Comparison of ENCODE assay signal across 8 mouse cellular contexts in genomic region chr17:46772404-46773277, GRCm38 (mm10). TPM values are rescaled to one million over a fixed set of nuclear protein-coding genes. Genes with fewer than 3 reads are reported as not detected.
A peak's percentile ranks its signal among the peaks of the same experiment; 100 is the strongest.
DNase-seq lines count a peak whose midpoint lies in the region; ATAC-seq and TF ChIP-seq lines count a peak whose summit lies in the region.

Gene 2310039H08Rik, plus strand, starts transcription at chr17:46772635.

- under 1% methylated on average over 50 of the region's 50 CpGs for WGBS in heart, embryonic 11.5 days (ENCODE audit: insufficient replicate concordance)
- WGBS in kidney, embryonic 16.5 days = under 1% methylated on average over 50 of the region's 50 CpGs
- WGBS in liver, adult 2 months = under 1% methylated on average over 50 of the region's 50 CpGs

- H3K79me2 ChIP-seq in liver, adult 2 months (ENCODE audit: control insufficient read depth, insufficient read depth, low read length) = peaks cover 3% of the 10 kb centered on the region; the same call in 1 of the 2 replicates
- H3K79me2 ChIP-seq in myocyte (ENCODE audit: control insufficient read depth, insufficient read depth) = no peaks in the 10 kb centered on the region

- H3K4me3 ChIP-seq in bone marrow macrophage, adult 2 months (ENCODE audit: insufficient read depth, low read length) = peak within 1 kb of the TSS; percentile 82
- H3K4me3 ChIP-seq in heart, embryonic 11.5 days (ENCODE audit: low read depth, low read length) = peak within 1 kb of the TSS; percentile 84
- H3K4me3 ChIP-seq in kidney, embryonic 16.5 days (ENCODE audit: low read length) = peak within 1 kb of the TSS; percentile 96
- H3K4me3 ChIP-seq in liver, adult 2 months (ENCODE audit: insufficient read depth, low read depth, low read length) = peak within 1 kb of the TSS; percentile 88
- peak within 1 kb of the TSS; percentile 91 for H3K4me3 ChIP-seq in myocyte

- no peaks in the 10 kb centered on the region for H3K9me3 ChIP-seq in heart, embryonic 11.5 days (replicated peaks; ENCODE audit: control insufficient read depth, low read length)
- no peaks in the 10 kb centered on the region for H3K9me3 ChIP-seq in kidney, embryonic 16.5 days (ENCODE audit: low read length)

- H3K4me2 ChIP-seq in heart, embryonic 11.5 days = peak within 1 kb of the TSS; percentile 89
- peak within 1 kb of the TSS; percentile 82 for H3K4me2 ChIP-seq in kidney, embryonic 16.5 days (replicated peaks; ENCODE audit: low read depth, low read length)
- peak within 1 kb of the TSS; percentile 94 for H3K4me2 ChIP-seq in myocyte (ENCODE audit: low read depth)

- ATAC-seq in erythroblast, adult 5-6 weeks (replicated peaks; ENCODE audit: low FRiP score, poor library complexity, severe bottlenecking) = peak; percentile 78
- peak; percentile 81 for ATAC-seq in heart, embryonic 11.5 days (replicated peaks; ENCODE audit: insufficient number of reproducible peaks, low FRiP score, low TSS enrichment)
- peak; percentile 89 for ATAC-seq in kidney, embryonic 16.5 days (ENCODE audit: low FRiP score, low TSS enrichment)

- H3ac ChIP-seq in myocyte (ENCODE audit: control insufficient read depth, insufficient read length) = peak within 1 kb of the TSS; percentile 29

- no peaks in the 10 kb centered on the region for H3K27me3 ChIP-seq in heart, embryonic 11.5 days (ENCODE audit: control insufficient read depth, insufficient read depth, low read length)
- no peaks in the 10 kb centered on the region for H3K27me3 ChIP-seq in kidney, embryonic 16.5 days (ENCODE audit: insufficient read depth, low read length)
- H3K27me3 ChIP-seq in liver, adult 2 months (ENCODE audit: control insufficient read depth, insufficient read depth, low read length) = no peaks in the 10 kb centered on the region
- H3K27me3 ChIP-seq in myocyte (ENCODE audit: control insufficient read depth, insufficient read depth, insufficient read length) = no peaks in the 10 kb centered on the region
- H3K27me3 ChIP-seq in splenic B cell, adult 2 months (ENCODE audit: control insufficient read depth, insufficient read depth, low read length, poor library complexity, severe bottlenecking) = no peaks in the 10 kb centered on the region

- H3K9ac ChIP-seq in heart, embryonic 11.5 days (ENCODE audit: low read depth, low read length) = peak within 1 kb of the TSS; percentile 89
- peak within 1 kb of the TSS; percentile 89 for H3K9ac ChIP-seq in kidney, embryonic 16.5 days (replicated peaks; ENCODE audit: low read length)
- H3K9ac ChIP-seq in liver, adult 2 months (ENCODE audit: low read depth, low read length) = peak within 1 kb of the TSS; percentile 91

- DNase-seq in A20 (ENCODE audit: low read depth, low spot score) = peak; percentile 95
- peak; percentile 85 for DNase-seq in liver, adult 2 months (ENCODE audit: extremely low read depth, low read depth, low spot score)
- DNase-seq in splenic B cell, adult 2 months (ENCODE audit: low read depth, low spot score) = peak; percentile 82

- peak; percentile 38; the same call in 1 of the 2 replicates for TF ChIP-seq POLR2A in bone marrow macrophage, adult 2 months (IDR thresholded peaks at IDR 0.05; ENCODE audit: borderline replicate concordance, low read depth, low read length)
- TF ChIP-seq POLR2A in liver, adult 2 months (IDR thresholded peaks at IDR 0.05; ENCODE audit: extremely low read depth, insufficient read depth, low read length) = peak; percentile 91
- peak; percentile 81 for TF ChIP-seq POLR2A in myocyte (IDR thresholded peaks at IDR 0.05; ENCODE audit: insufficient read length, low read depth)

- H3K27ac ChIP-seq in bone marrow macrophage, adult 2 months (ENCODE audit: insufficient read depth, low read depth, low read length) = peak within 1 kb of the TSS; percentile 55
- peak within 1 kb of the TSS; percentile 70 for H3K27ac ChIP-seq in heart, embryonic 11.5 days (ENCODE audit: low read depth, low read length)
- peak within 1 kb of the TSS; percentile 91 for H3K27ac ChIP-seq in kidney, embryonic 16.5 days (ENCODE audit: low read length)
- peak within 1 kb of the TSS; percentile 94 for H3K27ac ChIP-seq in liver, adult 2 months (replicated peaks; ENCODE audit: insufficient read depth, low read depth, low read length)

- no peak for TF ChIP-seq CTCF in bone marrow macrophage, adult 2 months (IDR thresholded peaks at IDR 0.05; ENCODE audit: low read depth, low read length)
- no peak for TF ChIP-seq CTCF in liver, adult 2 months (IDR thresholded peaks at IDR 0.05; ENCODE audit: low read depth, low read length)

- H3K4me1 ChIP-seq in bone marrow macrophage, adult 2 months (ENCODE audit: control insufficient read depth, insufficient read depth, low read length) = peaks cover 3% of the 10 kb centered on the region; the same call in 1 of the 2 replicates
- peaks cover 7% of the 10 kb centered on the region for H3K4me1 ChIP-seq in heart, embryonic 11.5 days (ENCODE audit: control insufficient read depth, insufficient read depth, low read length)
- peaks cover 18% of the 10 kb centered on the region for H3K4me1 ChIP-seq in kidney, embryonic 16.5 days (ENCODE audit: insufficient read depth, low read length)
- H3K4me1 ChIP-seq in liver, adult 2 months (ENCODE audit: control insufficient read depth, insufficient read depth, low read length) = peaks cover 6% of the 10 kb centered on the region

- peaks cover 20% of the 10 kb centered on the region for H3K36me3 ChIP-seq in heart, embryonic 11.5 days (ENCODE audit: control insufficient read depth, insufficient read depth, low read length)
- peaks cover 28% of the 10 kb centered on the region for H3K36me3 ChIP-seq in kidney, embryonic 16.5 days (ENCODE audit: insufficient read depth, low read length)
- H3K36me3 ChIP-seq in liver, adult 2 months (ENCODE audit: control insufficient read depth, insufficient read depth, low read length) = peaks cover 21% of the 10 kb centered on the region
- peaks cover 23% of the 10 kb centered on the region for H3K36me3 ChIP-seq in myocyte (ENCODE audit: control insufficient read depth, insufficient read depth)
- H3K36me3 ChIP-seq in splenic B cell, adult 2 months (ENCODE audit: control insufficient read depth, insufficient read depth, low read length, poor library complexity, severe bottlenecking) = peaks cover under 1% of the 10 kb centered on the region

TF ChIP-seq in myocyte, 11 proteins besides CTCF, POLR2A, EP300 and RAD21:
- TF ChIP-seq SRF (IDR thresholded peaks at IDR 0.05; ENCODE audit: control insufficient read depth, insufficient read length, low read depth) (no peak), MYOD1 (IDR thresholded peaks at IDR 0.05; ENCODE audit: control insufficient read depth in 1 of 3, insufficient read length in 2 of 3, low read depth in 2 of 3) (no peak), TCF3 (IDR thresholded peaks at IDR 0.05; ENCODE audit: insufficient read length, low read depth) (no peak), CEBPB (IDR thresholded peaks at IDR 0.05; ENCODE audit: insufficient read depth, poor library complexity, severe bottlenecking) (no peak), USF1 (IDR thresholded peaks at IDR 0.05; ENCODE audit: low read depth) (no peak), MAX (IDR thresholded peaks at IDR 0.05; ENCODE audit: low read depth) (peak; percentile 81), POLR2AphosphoS2 (IDR thresholded peaks at IDR 0.05; ENCODE audit: insufficient read length, low read depth) (peak; percentile 93), REST (IDR thresholded peaks at IDR 0.05; ENCODE audit: insufficient read depth, insufficient read length) (no peak), TCF12 (IDR thresholded peaks at IDR 0.05; ENCODE audit: insufficient read depth, poor library complexity, severe bottlenecking) (no peak), MYOG (IDR thresholded peaks at IDR 0.05; ENCODE audit: control insufficient read depth in 1 of 3, insufficient read depth in 1 of 3, insufficient read length in 2 of 3, low read depth in 2 of 3) (no peak), E2F4 (IDR thresholded peaks at IDR 0.05; ENCODE audit: insufficient read depth) (peak; percentile 1)

RNA-seq across cellular contexts. Expression of gene 2310039H08Rik, which starts in this region (rescaled TPM):
- polyA plus RNA-seq in bone marrow macrophage, adult 2 months (2012; ENCODE audit: insufficient read depth, insufficient read length, missing spikeins) = 6.1 and 7.2 TPM in 2 replicates
- 5.6 and 7.5 TPM in 2 replicates for total RNA-seq in erythroblast, adult 5-6 weeks (2015; ENCODE audit: low replicate concordance)
- 0.34 TPM in 1 of 2 replicates, not detected in the other for total RNA-seq in erythroblast, adult 5-6 weeks (2017; ENCODE audit: low replicate concordance)
- polyA plus RNA-seq in heart, embryonic 11.5 days (2014; fragmentation: Nextera tagmentation; extraction: Ambion mirVana) = 43.9 and 45.3 TPM in 2 replicates
- 76.1 and 89.9 TPM in 2 replicates for polyA plus RNA-seq in kidney, embryonic 16.5 days (2015; fragmentation: Nextera tagmentation; extraction: Ambion mirVana)
- 97.6 and 124 TPM in 2 replicates for total RNA-seq in liver, adult 2 months (2014; rRNA removed)
- polyA plus RNA-seq in liver, adult 2 months (2012; rRNA removed) = 167 and 185 TPM in 2 replicates
- polyA plus RNA-seq in myocyte (2012; fragmentation: generic; extraction: Trizol) = 63.8 TPM

Comparison
In these comparisons a context has a peak if more than half of its experiments do, and no peak if none do; other contexts are left out.
1. Peak in every context shown above with its lines: DNase-seq, ATAC-seq, H3K4me3 ChIP-seq and H3K27ac ChIP-seq.
2. RNA of gene 2310039H08Rik (total RNA-seq): 97.6 to 124 TPM in liver, adult 2 months; 0.34 to 7.5 TPM in erythroblast, adult 5-6 weeks; every median in the first group is over 10 times any median in the second.
3. POLR2A ChIP-seq: peak in every context shown above with its lines; median percentile 91 in liver, adult 2 months; 81 in myocyte; 38 in bone marrow macrophage, adult 2 months.